Mouse (Mus musculus): Measurements from ENCODE around the gene Klhl22. TPM values are rescaled to one million over a fixed set of nuclear protein-coding genes. Genes with fewer than 3 reads are reported as not detected.

The Klhl22 gene
- polyA plus RNA-seq, 1 experiment: 20.0 TPM

DNA sequence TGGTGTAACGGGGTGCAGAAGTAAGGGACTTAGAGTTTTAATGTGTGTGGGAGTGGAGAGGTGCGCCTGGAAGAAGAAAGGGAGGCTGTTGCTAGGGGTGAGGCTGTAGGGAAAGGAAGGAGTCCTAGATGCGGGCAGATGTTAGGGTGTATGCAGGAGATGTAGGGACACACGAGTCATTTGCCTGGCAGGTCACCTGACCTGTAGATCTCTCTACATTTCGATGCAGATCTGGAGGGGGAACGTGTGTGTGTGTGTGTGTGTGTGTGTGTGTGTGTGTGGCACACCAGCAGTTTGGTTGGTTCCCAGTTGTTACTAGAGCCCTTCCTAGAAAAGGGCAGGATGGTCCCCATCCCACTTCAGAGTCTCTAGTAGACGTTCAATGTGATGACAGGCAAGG, 45.6 kb downstream of the Klhl22 start:
- TF ChIP-seq CTCF (IDR thresholded peaks at IDR 0.05; ENCODE audit: extremely low read depth, insufficient read depth, insufficient read length, insufficient replicate concordance) (no peak), POLR2A (IDR thresholded peaks at IDR 0.05; ENCODE audit: low read depth, low read length) (no peak)

DNA sequence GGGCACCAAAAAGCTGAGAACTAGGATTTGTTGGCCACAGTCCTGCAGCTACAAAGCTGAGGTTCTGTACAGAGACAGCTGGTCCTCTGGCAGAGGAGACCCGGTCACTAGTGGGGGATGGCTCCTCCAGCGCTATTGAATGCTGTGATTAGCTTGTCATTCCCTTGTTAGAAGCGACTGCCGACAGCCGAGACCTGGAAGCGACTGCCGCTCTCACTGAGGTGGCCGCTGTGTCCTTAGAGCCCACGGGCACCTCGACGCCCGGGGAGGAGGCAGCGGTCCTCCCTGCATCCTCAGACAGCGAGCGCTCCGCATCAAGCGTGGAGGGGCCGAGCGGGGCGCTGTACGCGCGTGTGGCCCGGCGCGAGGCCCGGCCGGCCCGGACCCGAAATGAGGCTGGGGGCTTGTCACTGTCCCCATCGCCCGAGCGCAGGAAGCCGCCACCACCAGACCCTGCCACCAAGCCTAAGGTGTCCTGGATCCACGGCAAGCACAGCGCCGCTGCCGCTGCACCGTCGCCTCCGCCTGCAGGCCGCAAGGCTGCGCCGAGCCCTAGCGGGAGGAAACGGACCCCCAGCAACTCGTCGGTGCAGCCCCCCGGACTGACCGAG, 47.3 kb downstream of the Klhl22 start:
- no peaks in the 10 kb centered on the region for H3K36me3 ChIP-seq (ENCODE audit: control insufficient read depth, insufficient read depth, low read length)
- peak overlapping the region; percentile 68; the same call in 1 of the 2 replicates for H3K4me3 ChIP-seq (ENCODE audit: extremely low read depth, insufficient read depth, insufficient read length)
- H3K27ac ChIP-seq (ENCODE audit: insufficient read depth, low read length): no peak overlapping the region
- peaks cover 28% of the 10 kb centered on the region for H3K4me1 ChIP-seq (ENCODE audit: control insufficient read depth, insufficient read depth, insufficient read length)
- H3K27me3 ChIP-seq (ENCODE audit: control insufficient read depth, insufficient read depth, low read length): peaks cover 29% of the 10 kb centered on the region
- TF ChIP-seq POLR2A (IDR thresholded peaks at IDR 0.05; ENCODE audit: low read depth, low read length): no peak
- TF ChIP-seq CTCF (IDR thresholded peaks at IDR 0.05; ENCODE audit: extremely low read depth, insufficient read depth, insufficient read length, insufficient replicate concordance): no peak
- no peak for DNase-seq (ENCODE audit: low read depth in 1 of 2, low spot score in 2 of 2)
- WGBS: 7% methylated on average over 50 of the region's 50 CpGs

More for the DNA sequence above, 45.6 kb downstream of the Klhl22 start:
- H3K4me1 ChIP-seq (ENCODE audit: control insufficient read depth, insufficient read depth, insufficient read length): peaks cover 28% of the 10 kb centered on the region
- no peak overlapping the region for H3K4me3 ChIP-seq (ENCODE audit: extremely low read depth, insufficient read depth, insufficient read length)
- no peak overlapping the region for H3K27ac ChIP-seq (ENCODE audit: insufficient read depth, low read length)
- WGBS: 14% methylated on average over 7 of the region's 7 CpGs
- no peak for DNase-seq (ENCODE audit: low read depth in 1 of 2, low spot score in 2 of 2)
- no peaks in the 10 kb centered on the region for H3K36me3 ChIP-seq (ENCODE audit: control insufficient read depth, insufficient read depth, low read length)
- peaks cover 34% of the 10 kb centered on the region for H3K27me3 ChIP-seq (ENCODE audit: control insufficient read depth, insufficient read depth, low read length)

DNA sequence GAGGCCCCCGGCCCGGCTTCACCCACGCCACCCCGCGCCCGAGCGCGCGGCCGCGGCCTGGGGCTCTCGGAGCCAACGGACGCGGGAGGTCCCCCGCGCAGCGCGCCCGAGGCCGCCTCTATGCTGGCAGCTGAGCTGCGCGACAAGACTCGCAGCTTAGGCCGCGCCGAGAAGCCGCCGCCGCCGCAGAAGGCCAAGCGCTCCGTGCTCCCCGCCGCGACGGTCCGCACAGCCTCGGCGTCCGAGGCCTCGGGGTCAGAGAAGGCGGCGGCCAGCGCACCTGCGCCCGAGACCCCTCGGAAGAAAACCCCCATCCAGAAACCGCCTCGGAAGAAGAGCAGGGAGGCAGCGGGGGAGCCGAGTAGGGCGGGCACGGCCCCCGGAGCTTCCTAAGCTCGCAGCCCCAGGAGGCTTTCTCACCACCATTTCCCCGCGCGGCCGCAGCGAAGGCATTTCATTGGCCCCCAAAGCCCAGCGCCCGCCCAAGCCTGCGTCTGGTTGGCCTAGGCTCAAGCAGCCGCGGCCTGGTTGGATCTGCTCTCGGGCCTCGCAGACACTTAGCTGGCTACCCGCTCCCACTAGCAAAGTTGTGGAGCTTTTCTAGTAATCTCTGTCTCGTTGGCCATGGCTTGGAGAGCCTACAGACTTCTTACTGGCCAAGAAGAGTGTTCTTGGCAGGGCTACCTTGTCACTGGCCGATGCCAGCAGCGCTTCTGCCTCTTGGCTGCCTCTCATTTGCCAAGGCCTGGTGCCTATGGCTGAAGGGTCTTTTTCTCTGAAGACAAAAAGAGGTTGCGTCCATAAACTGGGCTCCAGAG, 48.0 kb downstream of the Klhl22 start:
- DNase-seq (ENCODE audit: low read depth in 1 of 2, low spot score in 2 of 2): peak; percentile 73 to 87
- no peaks in the 10 kb centered on the region for H3K36me3 ChIP-seq (ENCODE audit: control insufficient read depth, insufficient read depth, low read length)
- H3K27ac ChIP-seq (ENCODE audit: insufficient read depth, low read length): no peak overlapping the region
- peaks cover 28% of the 10 kb centered on the region for H3K4me1 ChIP-seq (ENCODE audit: control insufficient read depth, insufficient read depth, insufficient read length)
- H3K27me3 ChIP-seq (ENCODE audit: control insufficient read depth, insufficient read depth, low read length): peaks cover 27% of the 10 kb centered on the region
- TF ChIP-seq POLR2A (IDR thresholded peaks at IDR 0.05; ENCODE audit: low read depth, low read length): no peak
- TF ChIP-seq CTCF (IDR thresholded peaks at IDR 0.05; ENCODE audit: extremely low read depth, insufficient read depth, insufficient read length, insufficient replicate concordance): no peak
- 5% methylated on average over 72 of the region's 73 CpGs for WGBS
- peak overlapping the region; percentile 68 for H3K4me3 ChIP-seq (ENCODE audit: extremely low read depth, insufficient read depth, insufficient read length)

DNA sequence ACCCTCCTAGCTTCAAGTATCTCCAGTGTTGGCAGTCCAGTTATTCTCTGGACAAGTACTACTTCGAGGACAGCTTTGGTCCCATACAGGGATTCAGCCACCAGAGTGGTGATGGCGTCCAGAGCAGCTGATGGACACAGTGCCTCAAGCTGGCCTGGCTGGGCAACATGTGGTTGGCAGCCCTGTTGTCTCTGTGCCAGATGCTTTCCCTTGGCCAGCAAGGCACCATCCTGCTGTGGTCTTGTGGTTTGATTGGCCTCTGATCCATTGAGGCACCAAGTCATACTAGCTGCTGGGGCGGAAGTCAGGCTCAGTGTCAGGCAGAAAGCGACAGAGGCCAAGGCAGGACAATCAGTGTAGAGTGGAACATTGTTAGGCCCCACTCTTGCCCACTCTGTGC, 49.7 kb downstream of the Klhl22 start:
- no peak for DNase-seq (ENCODE audit: low read depth in 1 of 2, low spot score in 2 of 2)
- peaks cover 16% of the 10 kb centered on the region for H3K27me3 ChIP-seq (ENCODE audit: control insufficient read depth, insufficient read depth, low read length)
- 87% methylated on average over 4 of the region's 4 CpGs for WGBS
- TF ChIP-seq CTCF (IDR thresholded peaks at IDR 0.05; ENCODE audit: extremely low read depth, insufficient read depth, insufficient read length, insufficient replicate concordance): no peak
- TF ChIP-seq POLR2A (IDR thresholded peaks at IDR 0.05; ENCODE audit: low read depth, low read length): no peak
- H3K36me3 ChIP-seq (ENCODE audit: control insufficient read depth, insufficient read depth, low read length): no peaks in the 10 kb centered on the region
- H3K4me3 ChIP-seq (ENCODE audit: extremely low read depth, insufficient read depth, insufficient read length): no peak overlapping the region
- no peak overlapping the region for H3K27ac ChIP-seq (ENCODE audit: insufficient read depth, low read length)
- peaks cover 15% of the 10 kb centered on the region for H3K4me1 ChIP-seq (ENCODE audit: control insufficient read depth, insufficient read depth, insufficient read length)

DNA sequence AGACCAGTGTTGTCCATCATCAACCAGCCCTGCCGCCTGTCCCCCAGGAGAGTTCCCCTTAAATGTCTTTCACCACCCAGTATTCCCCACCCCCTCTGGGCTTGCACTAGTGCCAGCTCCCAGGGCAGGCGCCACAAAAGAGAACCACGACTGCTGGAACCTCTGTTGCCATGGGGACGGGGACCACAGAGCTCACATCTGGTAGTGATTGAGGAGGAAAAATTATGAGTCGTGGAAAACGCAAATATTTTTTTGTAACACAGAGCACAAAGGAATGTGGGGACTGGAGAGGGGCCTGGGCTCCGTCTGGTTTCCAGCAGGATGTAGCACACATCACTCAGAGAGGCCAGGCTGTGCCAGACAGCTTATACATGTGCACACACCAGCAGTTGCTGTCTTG, 50.3 kb downstream of the Klhl22 start:
- H3K36me3 ChIP-seq (ENCODE audit: control insufficient read depth, insufficient read depth, low read length): no peaks in the 10 kb centered on the region
- TF ChIP-seq POLR2A (IDR thresholded peaks at IDR 0.05; ENCODE audit: low read depth, low read length): no peak
- no peak for TF ChIP-seq CTCF (IDR thresholded peaks at IDR 0.05; ENCODE audit: extremely low read depth, insufficient read depth, insufficient read length, insufficient replicate concordance)
- no peak overlapping the region for H3K27ac ChIP-seq (ENCODE audit: insufficient read depth, low read length)
- peaks cover 12% of the 10 kb centered on the region for H3K4me1 ChIP-seq (ENCODE audit: control insufficient read depth, insufficient read depth, insufficient read length)
- WGBS: 20% methylated on average over 7 of the region's 7 CpGs
- H3K4me3 ChIP-seq (ENCODE audit: extremely low read depth, insufficient read depth, insufficient read length): no peak overlapping the region
- no peak for DNase-seq (ENCODE audit: low read depth in 1 of 2, low spot score in 2 of 2)
- H3K27me3 ChIP-seq (ENCODE audit: control insufficient read depth, insufficient read depth, low read length): peaks cover 11% of the 10 kb centered on the region

DNA sequence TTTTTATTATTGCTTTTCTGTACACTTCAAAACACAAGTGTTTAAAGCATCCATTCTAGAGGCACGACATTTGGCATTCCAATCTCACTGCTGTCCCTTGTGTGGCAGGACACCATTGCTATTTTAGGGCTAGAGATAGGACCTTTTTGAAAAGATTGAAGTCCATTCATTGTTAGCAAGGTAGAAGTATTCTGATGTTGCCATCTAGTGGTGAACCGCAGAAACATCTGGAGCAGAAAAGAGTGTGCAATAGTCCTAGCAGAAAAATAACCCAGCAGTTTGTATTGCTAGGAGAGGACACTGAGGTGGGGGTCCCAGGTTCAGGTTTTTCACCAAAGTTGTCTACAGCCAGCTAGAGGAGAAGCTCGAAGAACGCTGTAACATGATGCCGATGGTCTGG, 52.7 kb downstream of the Klhl22 start:
- WGBS: 8% methylated on average over 5 of the region's 5 CpGs
- Histone ChIP-seq H3K4me3 (ENCODE audit: extremely low read depth, insufficient read depth, insufficient read length) (no peak overlapping the region), H3K4me1 (ENCODE audit: control insufficient read depth, insufficient read depth, insufficient read length) (peaks cover 14% of the 10 kb centered on the region), H3K36me3 (ENCODE audit: control insufficient read depth, insufficient read depth, low read length) (no peaks in the 10 kb centered on the region), H3K27ac (ENCODE audit: insufficient read depth, low read length) (no peak overlapping the region), H3K27me3 (ENCODE audit: control insufficient read depth, insufficient read depth, low read length) (0 out of 2 replicates have a peak, but pooled peaks cover 2% of the 10 kb centered on the region)
- DNase-seq (ENCODE audit: low read depth in 1 of 2, low spot score in 2 of 2): no peak
- TF ChIP-seq POLR2A (IDR thresholded peaks at IDR 0.05; ENCODE audit: low read depth, low read length) (no peak), CTCF (IDR thresholded peaks at IDR 0.05; ENCODE audit: extremely low read depth, insufficient read depth, insufficient read length, insufficient replicate concordance) (no peak)

DNA sequence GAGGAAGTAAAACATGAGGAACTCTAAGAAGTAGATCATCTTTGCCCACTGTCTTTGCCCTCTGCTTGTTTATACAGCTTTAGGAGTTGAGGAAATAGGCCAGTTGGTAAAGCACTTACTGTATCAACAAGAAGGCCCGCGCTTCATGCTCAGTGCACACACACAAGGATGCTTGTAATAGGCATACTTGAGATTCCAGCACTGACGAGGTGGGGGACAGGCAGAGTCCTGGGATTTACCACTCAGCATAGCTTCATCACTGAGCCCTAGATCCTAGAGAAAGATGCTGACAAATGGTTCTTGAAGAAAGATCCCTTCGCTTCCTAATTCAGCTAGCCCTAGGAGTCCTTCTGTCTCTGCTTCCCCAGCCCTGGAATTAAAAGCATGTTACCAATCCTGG, 53.8 kb downstream of the Klhl22 start:
- Histone ChIP-seq H3K4me3 (ENCODE audit: extremely low read depth, insufficient read depth, insufficient read length) (no peak overlapping the region), H3K4me1 (ENCODE audit: control insufficient read depth, insufficient read depth, insufficient read length) (peaks cover 11% of the 10 kb centered on the region), H3K27me3 (ENCODE audit: control insufficient read depth, insufficient read depth, low read length) (no peaks in the 10 kb centered on the region), H3K36me3 (ENCODE audit: control insufficient read depth, insufficient read depth, low read length) (no peaks in the 10 kb centered on the region), H3K27ac (ENCODE audit: insufficient read depth, low read length) (no peak overlapping the region)
- TF ChIP-seq POLR2A (IDR thresholded peaks at IDR 0.05; ENCODE audit: low read depth, low read length) (no peak), CTCF (IDR thresholded peaks at IDR 0.05; ENCODE audit: extremely low read depth, insufficient read depth, insufficient read length, insufficient replicate concordance) (no peak)
- 78% methylated on average over 4 of the region's 4 CpGs for WGBS
- no peak for DNase-seq (ENCODE audit: low read depth in 1 of 2, low spot score in 2 of 2)

All from spleen, adult 2 months (tissue).